Mouse (Mus musculus) T-helper 2 cell (primary cell): ENCODE results near the gene Zfp513.
"Not testable (repeated sequence)": the region's sequence is repeated elsewhere in the genome, so short reads cannot be mapped to it uniquely, and the experiment has no call there.

Experiments
- in situ Hi-C: fragments of 300-600 bp; cut with MboI, MseI; formaldehyde crosslinking; loops from one replicate; pipeline ENCODE4 v1.15.1; 2025; ENCODE audit warnings: high pct_unique_total_duplicates

Gene Zfp513

GRCm38 (mm10) chr5:31201742-31202590, at the start of gene Zfp513:
Zfp513 (minus strand) TSS chr5:31202303.
- in situ Hi-C loops: no loop called here

GRCm38 (mm10) chr5:31251541-31252101, 49.5 kb upstream of the Zfp513 start, which contains the start of gene Krtcap3:
Krtcap3 (plus strand) TSS chr5:31251691.
- in situ Hi-C loops: no loop called here

GRCm38 (mm10) chr5:31250716-31251115, 48.6 kb upstream of the Zfp513 start:
- in situ Hi-C loops: no loop called here

GRCm38 (mm10) chr5:31242191-31242590, 40.1 kb upstream of the Zfp513 start:
- in situ Hi-C loops: no loop called here

GRCm38 (mm10) chr5:31241522-31242034, 39.5 kb upstream of the Zfp513 start:
- in situ Hi-C loops: no loop called here

- in situ Hi-C loops: no loop called here
Measured at GRCm38 (mm10) chr5:31240637-31241521, 38.8 kb upstream of the Zfp513 start, which contains the start of the genes Nrbp1 and Gm9970. Nrbp1 (plus strand) TSS chr5:31240864. Gm9970 (minus strand) TSS chr5:31241232.

GRCm38 (mm10) chr5:31226641-31227040, 24.5 kb upstream of the Zfp513 start:
- in situ Hi-C loops: no loop called here

- in situ Hi-C loops: no loop called here
Measured at GRCm38 (mm10) chr5:31222696-31223095, 20.6 kb upstream of the Zfp513 start.

- in situ Hi-C loops: no loop called here
Measured at GRCm38 (mm10) chr5:31221304-31221945, 19.3 kb upstream of the Zfp513 start.

GRCm38 (mm10) chr5:31220448-31221303, 18.6 kb upstream of the Zfp513 start, which contains the start of gene Ppm1g:
Ppm1g (minus strand) TSS chr5:31220687.
- in situ Hi-C loops: no loop called here

GRCm38 (mm10) chr5:31219911-31220447, 17.9 kb upstream of the Zfp513 start:
- in situ Hi-C loops: no loop called here

GRCm38 (mm10) chr5:31219474-31219873, 17.4 kb upstream of the Zfp513 start:
- in situ Hi-C loops: no loop called here

- in situ Hi-C loops: no loop called here
Measured at GRCm38 (mm10) chr5:31219070-31219469, 17.0 kb upstream of the Zfp513 start.

GRCm38 (mm10) chr5:31218294-31218693, 16.2 kb upstream of the Zfp513 start:
- in situ Hi-C loops: no loop called here

- in situ Hi-C loops: not testable (repeated sequence)
Measured at GRCm38 (mm10) chr5:31216554-31216953, 14.5 kb upstream of the Zfp513 start.

GRCm38 (mm10) chr5:31204421-31204820, 2.3 kb upstream of the Zfp513 start:
- in situ Hi-C loops: no loop called here

- in situ Hi-C loops: no loop called here
Measured at GRCm38 (mm10) chr5:31203866-31204265, 1.8 kb upstream of the Zfp513 start.

- in situ Hi-C loops: no loop called here
Measured at GRCm38 (mm10) chr5:31202933-31203332, 830 bp upstream of the Zfp513 start.

- in situ Hi-C loops: no loop called here
Measured at GRCm38 (mm10) chr5:31201042-31201741, 911 bp downstream of the Zfp513 start.
